Mouse (Mus musculus) CH12.LX (cell line): ENCODE data around the gene Elavl4.

Experiments used
- CTCF ChIP-seq, 2 experiments: IDR thresholded peaks in 1 of 2; conservative IDR thresholded peaks in 1 of 2; 2 replicates each; pipeline ENCODE4 v1.5.1; 2011 to 2012; ENCODE audit warnings: low read depth in 2 of 2, low read length in 2 of 2, improper control_type of control experiment in 1 of 2, inconsistent platforms in 1 of 2, mild to moderate bottlenecking in 1 of 2, moderate library complexity in 1 of 2
- HCFC1 ChIP-seq: IDR thresholded peaks from 2 replicates; pipeline ENCODE4 v1.6.1; 2012; ENCODE audit warnings: low read depth, mild to moderate bottlenecking, inconsistent platforms, low read length, improper control_type of control experiment
- JUND ChIP-seq: conservative IDR thresholded peaks from 2 replicates; pipeline ENCODE4 v1.6.1; 2011; ENCODE audit warnings: low read depth, low read length, improper control_type of control experiment
- POLR2A ChIP-seq: IDR thresholded peaks from 2 replicates; pipeline ENCODE4 v1.6.1; 2011; ENCODE audit warnings: low read depth, mild to moderate bottlenecking, improper control_type of control experiment, low read length
- ZC3H11A ChIP-seq: IDR thresholded peaks from 2 replicates; pipeline ENCODE4 v1.6.1; 2012; ENCODE audit warnings: low read depth, mild to moderate bottlenecking, inconsistent platforms, low read length, improper control_type of control experiment
- ZMIZ1 ChIP-seq: IDR thresholded peaks from 2 replicates; pipeline ENCODE4 v1.6.1; 2012; ENCODE audit warnings: low read depth, mild to moderate bottlenecking, inconsistent platforms, low read length, improper control_type of control experiment

DNA sequence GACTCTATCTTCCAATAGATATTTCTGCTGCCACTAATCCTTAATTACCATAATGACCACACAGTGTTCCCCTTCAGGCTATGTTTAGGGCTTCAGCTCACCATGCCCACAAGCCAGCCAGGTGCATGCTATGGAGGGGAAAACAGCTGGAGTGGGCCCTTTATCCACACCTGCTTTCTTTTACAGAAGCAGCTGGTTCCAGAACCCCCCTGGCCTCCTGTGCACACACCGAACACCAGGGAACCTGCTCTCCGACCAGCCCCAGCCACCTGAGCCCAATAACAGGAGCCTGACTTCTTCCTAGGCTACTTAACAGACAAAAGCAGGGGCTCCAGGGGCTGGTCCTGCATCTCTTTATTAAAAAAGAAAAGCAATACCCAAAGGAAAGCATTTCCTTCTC lies 195.8 kb downstream of the Elavl4 start:
- no peak for TF ChIP-seq POLR2A
- no peak for TF ChIP-seq JUND
- no peak for TF ChIP-seq ZC3H11A
- TF ChIP-seq HCFC1: no peak
- no peak for TF ChIP-seq CTCF (conservative IDR thresholded peaks at IDR 0.05 in 1 of 2, IDR thresholded peaks at IDR 0.05 in 1 of 2; ENCODE audit: low read depth in 2 of 2, low read length in 2 of 2)
- no peak for TF ChIP-seq ZMIZ1
